Mouse (Mus musculus) urinary bladder, adult 18-20 months (tissue): ENCODE data around the gene Csf3.

Experiments used
- DNase-seq, 2 experiments: peaks; one replicate each; pipeline ENCODE4 v3.0.0; 2022; ENCODE audit warnings: low spot score in 2 of 2, mixed read lengths in 2 of 2

Csf3 gene

GRCm38 (mm10) chr11:98747804-98748505, 46.9 kb downstream of the Csf3 start:
- DNase-seq = no peak

- no peak for DNase-seq
These were observed 47.7 kb downstream of the Csf3 start for GRCm38 (mm10) chr11:98748506-98749416.

DNA sequence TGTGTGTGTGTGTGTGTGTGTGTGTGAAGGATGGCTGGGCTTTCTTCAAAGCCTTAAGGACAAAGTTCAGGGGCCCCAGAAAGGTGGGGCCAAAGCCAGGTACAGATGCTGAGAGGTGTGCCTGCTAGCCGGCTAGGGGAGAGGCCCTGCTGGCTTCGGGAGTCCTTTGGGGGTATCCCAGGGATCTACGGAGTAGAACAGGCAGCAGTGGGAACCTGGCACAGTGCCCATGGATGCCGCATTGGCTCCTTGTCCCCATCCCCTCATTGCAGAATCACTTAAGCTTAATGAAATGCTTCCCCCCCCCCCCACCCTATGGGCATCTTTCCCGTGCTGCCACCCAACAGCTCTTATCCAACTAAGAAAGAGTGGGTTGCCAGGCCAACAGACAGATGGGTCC, 48.7 kb downstream of the Csf3 start:
- no peak for DNase-seq

DNA sequence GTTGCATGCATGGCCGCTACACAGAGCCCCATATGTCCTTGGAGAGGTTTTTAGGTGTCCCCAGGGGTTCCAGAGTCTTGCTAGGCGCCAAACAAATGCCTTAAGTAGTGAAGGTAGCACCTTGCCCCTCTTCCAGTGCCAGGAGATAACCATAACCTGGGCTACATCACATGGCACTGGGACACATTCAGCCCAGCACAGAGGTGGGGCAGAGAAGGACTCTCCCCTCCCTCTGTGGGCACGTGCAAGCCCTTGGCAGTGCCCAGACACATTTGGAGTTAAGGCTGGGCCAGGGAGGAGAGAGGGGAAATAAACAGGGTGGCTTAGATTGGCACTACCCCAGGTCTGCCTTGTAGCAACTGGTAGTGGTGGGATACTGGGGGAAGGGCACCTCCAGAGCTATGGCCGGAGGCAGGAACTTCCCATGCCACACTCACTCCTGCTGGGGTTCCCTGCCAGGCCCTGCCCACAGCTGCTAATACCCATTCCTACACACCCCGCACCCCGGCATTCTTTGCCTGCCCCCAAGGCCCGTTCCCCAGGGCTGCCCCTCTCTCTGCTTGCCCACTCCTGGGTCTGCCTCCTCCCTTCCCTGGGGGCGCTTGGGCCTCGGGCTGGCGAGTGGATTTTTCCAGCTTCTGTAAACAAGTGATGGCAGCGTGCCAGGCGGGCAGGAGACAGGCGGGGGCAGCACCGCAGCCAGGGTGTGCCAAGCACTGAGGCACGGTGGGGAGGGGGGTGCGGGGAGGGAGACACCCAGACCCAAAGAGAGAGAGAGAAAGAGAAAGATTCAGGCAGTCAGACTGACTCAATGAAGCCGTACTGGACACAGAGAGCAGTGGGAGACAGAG, 49.5 kb downstream of the Csf3 start:
- DNase-seq = no peak

DNA sequence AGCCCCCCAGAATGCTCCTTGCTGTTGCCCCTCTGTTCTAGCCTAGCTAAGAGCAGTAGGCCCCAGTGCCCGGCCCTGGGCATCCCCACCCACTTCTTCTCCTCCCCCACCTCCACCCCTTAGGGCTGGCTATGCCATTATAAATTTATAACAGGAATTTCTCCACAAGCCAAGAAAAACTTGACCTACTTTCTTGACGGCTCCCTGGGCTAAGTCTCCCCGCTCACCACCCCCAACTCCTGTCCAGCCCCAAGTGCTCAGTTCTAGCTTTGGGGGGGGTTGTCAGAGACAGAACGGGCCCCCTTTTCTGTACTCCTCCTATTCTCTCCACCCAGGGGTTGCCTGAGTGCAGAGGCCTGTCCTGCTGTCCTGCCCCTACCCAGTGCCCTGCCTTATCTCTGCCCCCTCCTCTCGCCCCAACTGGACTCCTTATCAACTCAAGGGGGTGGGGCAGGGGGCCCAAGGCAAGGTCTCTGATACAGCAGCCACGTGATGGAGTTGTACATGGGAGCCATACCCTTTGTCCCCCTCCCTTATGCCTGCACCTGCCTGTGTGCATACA, 50.2 kb downstream of the Csf3 start:
- DNase-seq = no peak

- DNase-seq = no peak
These were observed 51.6 kb downstream of the Csf3 start for GRCm38 (mm10) chr11:98752562-98753140.
